Mouse (Mus musculus) adrenal gland (tissue): ENCODE data around the gene Fgfr2.

ENCODE experiments used
- intact Hi-C: fragments of 180-260 bp; cut with DNase I; formaldehyde crosslinking; loops from one replicate; pipeline ENCODE4 v1.15.1; 2025

The Fgfr2 gene

DNA sequence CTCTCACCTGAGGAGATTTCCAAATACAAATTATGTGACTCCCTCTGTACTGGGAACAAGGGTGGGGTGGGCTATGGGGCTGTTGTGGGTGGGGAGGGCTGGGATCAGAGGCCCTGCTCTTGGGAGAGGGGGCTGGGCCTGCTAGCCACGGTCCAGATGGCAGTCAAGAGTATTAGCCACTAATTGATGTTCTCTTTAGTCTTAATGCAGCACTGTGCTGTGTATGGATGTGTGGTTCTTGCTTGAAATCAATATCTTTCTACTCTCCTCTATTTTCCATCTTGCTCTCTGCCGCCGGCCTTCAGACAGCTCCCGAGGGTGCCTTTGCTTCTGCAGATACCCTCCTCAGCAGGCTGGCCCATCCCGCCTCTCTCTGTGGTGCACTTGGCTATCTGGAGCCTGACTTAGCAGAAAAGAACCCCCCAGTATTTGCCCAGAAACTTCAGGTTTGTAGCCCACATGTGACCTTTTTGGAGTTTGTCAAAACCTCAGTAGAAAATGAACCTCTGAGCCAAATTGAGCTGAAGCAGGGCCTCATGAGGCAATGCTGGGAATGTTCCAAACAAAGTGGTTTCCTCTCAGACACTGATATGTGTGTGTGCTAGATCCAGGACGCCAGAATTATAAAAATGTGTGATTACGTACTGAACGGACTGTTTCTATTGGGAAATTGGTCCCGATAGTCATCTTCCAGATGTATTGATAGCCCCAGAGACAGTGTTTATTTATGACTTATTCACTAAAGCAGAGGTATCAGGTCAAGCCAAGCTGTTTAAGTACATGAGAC lies 2379.7 kb downstream of the Fgfr2 start:
- intact Hi-C loops: no loop called here

DNA sequence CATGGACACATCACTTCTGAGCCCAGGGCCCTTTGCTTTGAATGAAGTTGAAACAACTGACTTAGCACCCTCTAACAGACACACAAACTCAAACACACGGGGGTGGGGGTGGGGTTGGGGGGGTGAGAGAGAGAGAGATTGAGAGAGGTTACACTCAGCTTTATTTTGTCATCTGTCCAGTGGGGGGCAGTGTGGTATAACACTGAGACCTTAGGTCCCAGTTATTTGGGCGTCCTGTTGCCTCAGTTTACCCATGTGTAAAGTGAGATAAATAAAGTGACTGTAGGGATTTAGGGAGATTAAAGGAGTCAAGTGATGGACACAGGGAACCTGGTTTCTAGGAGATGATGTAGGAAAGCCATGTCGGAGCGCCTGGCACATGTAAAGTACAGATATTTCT lies 2382.1 kb downstream of the Fgfr2 start:
- intact Hi-C loops: no loop called here

DNA sequence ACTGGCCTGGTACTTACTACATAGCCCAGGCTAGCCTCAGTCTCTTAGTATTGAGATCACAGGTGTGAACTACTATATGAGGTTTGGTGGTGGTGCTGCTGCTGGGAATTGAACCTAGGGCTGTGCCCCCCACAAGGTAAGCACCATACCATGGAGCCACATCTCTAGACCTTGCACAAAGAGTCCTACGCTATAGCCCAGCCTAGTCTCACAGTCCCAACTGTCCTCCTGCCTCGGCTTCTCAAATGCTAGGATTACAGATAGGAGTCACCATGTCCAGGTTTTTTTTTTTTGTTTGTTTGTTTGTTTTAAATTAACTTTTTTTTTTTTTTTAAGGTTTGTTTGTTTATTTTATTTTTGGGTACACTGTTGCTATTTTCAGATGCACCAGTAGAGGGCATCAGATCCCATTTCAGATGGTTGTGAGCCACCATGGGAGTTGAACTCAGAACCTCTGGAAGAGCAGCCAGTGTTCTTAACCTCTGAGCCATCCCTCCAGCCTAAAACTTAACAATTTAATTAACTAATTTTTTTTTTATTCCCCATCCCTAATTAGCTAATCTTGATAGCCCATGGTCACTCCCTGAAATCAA lies 2388.9 kb downstream of the Fgfr2 start:
- intact Hi-C loops: no loop called here

DNA sequence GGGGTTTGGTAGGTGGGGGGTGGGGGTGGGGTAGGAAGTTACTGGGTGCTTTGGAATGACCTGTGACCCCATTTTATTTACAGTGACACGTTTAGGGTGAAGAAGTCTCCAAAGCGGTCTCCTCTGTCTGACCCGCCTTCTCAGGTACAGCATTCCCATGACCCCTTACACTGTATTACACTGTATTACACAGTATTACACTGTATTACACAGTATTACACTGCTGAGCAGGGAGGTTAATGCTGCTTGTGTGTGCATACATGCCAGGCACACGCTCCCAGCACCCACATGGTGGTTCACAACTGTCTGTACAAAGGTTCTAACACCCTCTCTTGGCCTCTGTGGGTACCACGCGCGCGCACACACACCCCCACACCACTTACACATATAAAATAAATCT lies 2389.7 kb downstream of the Fgfr2 start:
- intact Hi-C loops: no loop called here

DNA sequence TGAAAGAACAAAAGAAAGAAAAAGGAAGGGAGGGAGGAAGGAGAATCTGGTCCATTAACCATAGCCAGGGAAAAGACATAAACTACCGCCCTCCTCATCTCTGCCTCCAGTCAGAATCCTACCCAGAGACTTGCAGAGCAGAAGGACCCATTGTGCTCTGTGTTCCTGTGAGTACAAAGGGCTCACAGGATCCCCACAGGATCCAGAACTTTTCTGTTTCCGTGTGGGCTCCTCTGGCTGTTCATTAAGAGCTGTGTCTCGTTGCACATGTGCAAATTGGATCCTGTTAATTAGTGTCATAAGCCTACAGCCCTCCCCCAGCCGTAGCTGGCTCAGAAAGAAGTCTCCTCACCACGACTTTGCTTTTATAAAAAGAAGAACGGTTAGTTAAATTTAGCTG lies 2390.2 kb downstream of the Fgfr2 start:
- intact Hi-C loops: no loop called here

DNA sequence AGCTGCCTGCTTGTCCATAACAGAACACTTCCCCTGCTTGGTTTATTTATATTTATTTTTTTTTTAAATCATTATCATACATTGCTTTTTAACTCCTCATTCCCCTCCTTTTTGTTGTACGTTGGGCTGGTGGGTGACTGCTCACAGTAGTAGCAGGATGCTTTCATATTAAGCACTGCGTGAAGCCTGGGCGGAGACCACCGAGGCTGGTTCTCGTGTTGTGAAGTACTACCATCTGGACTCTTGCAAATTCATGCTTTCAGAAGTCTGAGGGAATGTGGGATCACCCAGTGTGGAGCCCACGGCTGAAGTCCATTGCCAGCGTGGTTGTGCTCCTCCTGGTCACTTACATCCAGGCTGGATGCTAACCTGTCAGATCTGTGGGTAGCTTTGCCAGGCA lies 2391.4 kb downstream of the Fgfr2 start:
- intact Hi-C loops: no loop called here

DNA sequence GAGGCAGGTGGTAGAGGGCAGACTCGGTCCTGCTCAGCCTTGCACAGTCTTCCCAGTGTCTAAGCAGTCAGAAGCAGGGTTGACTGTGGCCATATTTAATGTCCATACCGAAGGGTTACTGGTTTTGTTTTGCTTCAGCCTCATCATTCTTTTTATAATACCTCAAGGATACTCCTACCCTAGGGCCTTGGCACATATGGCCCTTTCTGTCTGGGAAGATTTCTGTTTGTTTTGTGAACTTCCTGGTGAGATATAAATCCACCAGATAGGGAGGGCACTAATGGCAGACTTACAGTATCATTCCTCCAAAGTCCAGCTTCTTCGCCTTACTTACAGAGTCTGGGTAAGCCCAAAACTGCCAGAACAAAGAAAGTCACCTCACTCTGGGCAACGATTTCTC lies 2395.6 kb downstream of the Fgfr2 start:
- intact Hi-C loops: no loop called here

DNA sequence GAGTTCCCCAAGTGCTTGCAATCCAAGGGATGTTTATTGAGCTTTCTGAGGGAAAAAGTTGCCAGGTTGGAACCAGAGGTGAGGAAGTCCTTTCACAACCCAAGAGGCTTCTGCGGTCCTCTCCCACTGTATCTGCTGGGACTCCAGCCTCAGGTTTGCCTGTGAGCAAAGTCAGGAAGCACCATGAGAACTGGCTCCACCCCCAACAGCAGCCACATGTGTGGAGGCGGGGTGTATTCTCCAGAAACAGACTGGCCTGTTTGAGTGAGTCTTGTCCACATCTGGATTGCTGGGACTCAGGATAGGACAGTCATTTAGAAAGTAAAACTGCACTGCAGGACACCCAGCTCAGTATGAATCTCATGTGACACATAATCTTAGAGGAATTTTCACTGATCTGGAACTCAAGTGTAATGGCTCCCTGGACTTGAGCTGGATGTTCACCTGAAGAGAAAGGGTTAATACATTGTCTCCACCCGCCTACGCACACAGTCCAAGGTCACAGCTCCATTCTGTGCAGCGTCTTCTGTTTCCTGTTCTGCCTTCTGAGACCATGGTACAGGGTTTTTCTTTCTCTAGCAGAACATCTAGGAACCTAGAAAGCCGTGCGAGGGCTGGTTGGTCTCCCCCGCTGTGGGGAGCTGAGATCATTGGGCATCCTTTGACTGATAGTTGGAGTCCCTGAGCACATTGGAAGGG lies 2396.3 kb downstream of the Fgfr2 start:
- intact Hi-C loops: no loop called here

DNA sequence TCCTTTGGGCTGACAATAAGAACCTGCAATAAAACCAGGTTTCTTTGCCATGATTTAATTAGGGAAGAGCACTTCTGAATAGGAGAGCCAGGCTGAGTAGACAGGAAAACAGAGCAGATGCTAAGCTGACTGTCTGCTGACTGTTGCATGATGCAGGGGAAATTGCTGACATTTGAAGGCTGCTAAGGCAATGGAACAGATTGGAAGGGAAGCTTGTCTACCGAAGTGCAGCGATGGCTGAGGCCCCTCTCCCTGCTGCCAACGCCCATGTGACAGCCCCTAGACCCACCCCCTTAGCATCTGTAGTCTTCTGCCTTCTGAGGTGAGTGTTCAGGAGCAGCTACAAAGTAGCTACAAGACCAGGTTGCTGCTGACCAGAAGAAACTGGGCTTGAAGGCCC lies 2397.0 kb downstream of the Fgfr2 start:
- intact Hi-C loops: no loop called here

DNA sequence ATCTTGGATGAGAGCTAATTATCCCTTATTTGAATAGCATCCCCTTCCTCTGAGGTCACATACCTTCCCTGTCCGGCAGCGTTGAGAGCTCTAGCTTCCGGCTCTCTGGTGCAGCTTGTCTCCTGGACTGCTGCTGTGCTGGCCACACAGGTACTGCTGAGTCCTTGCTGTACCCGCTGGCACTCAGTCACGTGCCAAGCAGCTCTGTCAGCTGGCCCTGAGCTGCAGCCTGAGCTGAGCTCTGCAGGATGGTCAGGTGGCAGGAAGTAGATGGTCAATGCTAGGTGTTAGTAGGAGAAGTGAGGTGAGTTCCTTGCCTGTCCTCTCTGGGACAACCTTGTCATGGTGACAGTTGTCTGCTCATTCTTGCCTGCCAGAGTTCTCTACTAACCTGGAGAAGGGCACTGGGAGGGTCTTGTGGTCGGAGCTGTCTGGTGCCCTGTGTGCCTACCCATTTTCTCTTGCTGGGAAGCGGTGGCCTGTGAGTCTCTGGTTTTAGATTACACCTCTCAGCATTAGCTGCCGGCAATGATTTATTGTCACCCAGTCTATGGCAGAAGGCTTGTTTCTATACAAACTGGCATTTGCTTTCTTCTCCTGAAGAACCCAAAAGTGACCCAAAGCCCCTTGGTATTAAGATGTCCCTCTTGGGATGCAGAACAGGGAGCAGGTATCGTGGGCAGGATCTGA lies 2402.4 kb downstream of the Fgfr2 start:
- intact Hi-C loops: no loop called here

DNA sequence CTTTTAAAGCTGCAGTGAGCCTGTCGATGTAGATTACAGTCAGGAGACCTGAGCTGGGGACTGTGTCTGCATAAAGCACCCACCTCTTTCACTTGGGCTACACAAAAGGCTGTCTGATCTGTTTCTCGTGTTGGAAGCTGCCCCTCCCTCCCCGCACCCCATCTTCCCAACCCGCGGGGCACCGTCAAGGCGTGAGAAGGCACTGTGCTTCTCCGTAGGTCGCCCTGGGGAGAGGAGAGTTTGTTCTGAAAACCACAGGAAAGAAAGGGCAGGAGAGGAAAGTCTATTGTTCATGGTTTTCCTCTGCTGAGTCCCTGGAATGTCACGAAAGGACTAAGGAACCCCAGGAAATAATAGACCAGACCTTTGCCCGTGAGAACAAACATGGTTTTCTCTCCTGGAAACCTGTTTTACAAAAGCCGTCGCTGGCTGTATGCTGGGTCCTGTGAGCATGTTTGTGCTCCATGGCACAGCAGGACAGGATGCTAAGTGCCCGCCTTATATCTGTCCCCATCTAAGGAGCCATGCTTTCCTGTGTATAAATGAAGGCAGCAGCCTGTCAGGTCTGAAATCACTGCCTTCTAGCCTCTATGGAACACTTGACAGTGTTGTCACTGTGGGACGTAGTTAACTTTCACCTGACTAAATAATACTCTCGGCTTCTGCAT lies 2403.1 kb downstream of the Fgfr2 start:
- intact Hi-C loops: no loop called here

DNA sequence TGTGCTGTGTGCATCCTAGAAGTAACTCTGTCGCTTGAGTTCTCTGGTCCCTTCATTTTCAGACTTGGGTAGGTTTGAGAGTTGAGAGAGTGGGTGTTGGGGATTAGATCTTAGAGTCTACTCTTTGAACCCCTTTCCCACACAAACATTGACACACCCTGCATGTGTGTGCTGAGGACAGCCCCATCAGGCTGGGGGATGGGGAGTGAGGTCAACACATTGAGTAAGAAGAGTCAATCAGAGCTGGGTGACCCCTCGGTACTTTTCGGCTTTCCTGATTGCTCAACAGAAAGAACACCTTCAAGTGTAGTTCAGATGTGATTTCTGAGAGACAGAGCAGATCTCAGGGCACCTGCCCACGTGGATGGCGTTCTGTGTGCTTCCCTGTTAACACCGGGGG lies 2406.2 kb downstream of the Fgfr2 start:
- intact Hi-C loops: no loop called here

DNA sequence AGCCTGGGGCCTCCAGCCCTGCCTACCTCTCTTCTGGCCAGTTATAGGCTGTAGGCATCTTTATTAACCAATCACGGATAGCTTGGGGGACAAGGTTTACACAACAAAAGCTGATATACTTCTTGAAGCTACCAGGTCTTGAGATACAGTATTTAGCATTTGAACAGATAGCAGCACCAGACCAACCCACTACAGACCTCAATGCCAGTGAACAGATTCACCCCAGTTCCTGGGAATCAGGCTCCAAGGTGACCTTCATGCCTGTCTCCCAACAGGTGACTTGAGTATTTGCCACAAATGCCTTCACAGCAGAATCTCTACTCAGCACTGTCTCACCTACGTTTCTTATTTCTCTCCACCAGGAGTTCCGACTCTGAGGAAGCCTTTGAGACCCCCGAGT lies 2406.8 kb downstream of the Fgfr2 start:
- intact Hi-C loops: no loop called here

DNA sequence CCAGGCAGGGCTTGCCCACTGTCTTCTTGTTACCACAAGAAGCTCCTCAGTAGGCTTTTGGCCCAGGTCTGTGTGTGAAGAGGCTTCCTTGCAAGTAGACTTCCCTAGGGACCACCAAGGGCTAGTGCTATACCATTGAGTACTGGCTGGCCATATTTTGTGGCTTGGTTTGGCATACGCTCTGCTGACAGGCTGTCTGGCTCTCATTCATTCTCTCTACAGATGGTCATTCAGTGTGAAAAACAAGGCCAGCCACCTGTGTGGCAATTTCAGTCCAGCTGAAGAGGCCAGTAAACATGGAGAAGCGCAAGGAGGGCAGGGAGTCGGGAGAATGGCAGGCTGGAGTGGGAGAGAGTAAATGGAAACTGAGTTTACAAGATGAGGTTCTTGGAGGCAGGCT lies 2407.7 kb downstream of the Fgfr2 start:
- intact Hi-C loops: no loop called here

DNA sequence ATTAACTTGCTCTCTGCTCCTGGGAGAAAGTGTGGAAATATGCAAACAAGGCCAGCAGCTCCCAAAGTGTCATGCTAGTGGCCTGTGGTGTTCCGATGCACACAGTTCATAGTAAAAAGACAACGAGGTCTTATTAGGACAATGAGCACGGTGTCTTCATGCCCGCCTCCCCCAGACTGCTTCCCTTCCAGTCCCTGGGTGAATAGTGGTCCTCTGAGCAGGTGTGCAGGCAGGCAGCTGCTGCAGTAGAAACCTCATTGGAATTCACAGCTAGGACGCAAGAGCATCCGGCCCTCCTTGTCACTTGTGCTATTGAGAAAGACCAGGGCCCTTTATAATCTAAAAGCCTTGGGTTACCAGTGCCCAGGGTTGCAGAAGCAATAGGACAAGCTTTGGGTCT lies 2409.8 kb downstream of the Fgfr2 start:
- intact Hi-C loops: no loop called here

DNA sequence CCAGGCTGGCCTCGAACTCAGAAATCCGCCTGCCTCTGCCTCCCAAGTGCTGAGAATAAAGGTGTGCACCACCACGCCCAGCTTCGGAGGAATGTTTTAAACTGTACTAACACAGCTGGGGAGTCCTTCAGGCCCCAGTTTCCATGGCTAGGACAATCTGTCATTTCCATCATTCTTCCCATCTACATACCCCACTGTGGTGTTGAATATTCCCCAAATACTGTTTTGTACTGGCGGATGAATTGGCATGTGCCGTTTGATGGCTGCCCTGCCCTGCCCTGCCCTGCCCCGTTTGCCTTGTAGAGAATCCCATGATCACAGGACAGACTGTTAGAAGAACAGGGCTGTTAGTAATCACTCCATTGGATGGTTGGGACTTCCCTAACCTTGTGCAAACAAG lies 2411.3 kb downstream of the Fgfr2 start:
- intact Hi-C loops: no loop called here

DNA sequence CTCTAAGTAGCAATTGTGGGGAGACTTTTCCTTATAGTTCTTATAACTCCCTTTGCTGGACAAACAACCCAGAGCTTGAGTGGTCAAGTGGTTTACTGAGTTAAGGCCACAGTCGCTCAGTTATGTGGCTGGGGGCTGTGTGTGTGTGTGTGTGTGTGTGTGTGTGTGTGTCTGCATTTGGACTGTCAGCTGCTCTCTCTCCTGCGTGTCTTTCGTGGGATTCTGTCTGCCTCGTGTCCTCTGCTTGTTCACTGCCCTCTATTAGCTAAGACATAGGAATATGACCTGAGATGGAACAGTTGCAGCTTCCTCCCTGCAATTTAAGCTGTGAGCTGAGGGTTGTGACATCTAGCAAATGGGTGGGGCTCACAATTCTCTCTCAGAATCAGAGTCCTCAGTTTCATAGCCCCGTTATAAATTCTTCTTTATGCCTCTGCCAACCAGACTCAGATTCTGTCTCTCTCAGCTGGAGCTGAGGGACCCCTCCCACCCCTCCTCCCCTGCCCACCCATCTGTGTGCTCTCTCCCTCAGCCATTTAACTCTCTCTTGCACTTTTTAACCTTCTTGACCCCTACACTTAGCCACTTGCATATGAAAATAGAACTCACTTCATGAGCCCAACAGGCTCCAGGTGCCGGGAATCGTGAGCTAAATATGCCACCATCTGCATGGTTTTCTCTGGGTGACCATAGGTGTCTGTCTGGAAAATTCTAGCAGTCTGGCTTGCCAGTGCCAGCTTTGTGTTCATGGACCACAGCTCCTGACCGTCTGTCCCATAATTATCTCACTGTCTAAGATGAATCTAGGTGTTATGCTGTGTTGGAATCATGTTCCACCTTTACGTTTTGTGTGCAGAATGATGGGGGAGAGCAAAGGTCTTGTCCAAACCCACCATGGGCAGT lies 2413.5 kb downstream of the Fgfr2 start:
- intact Hi-C loops: no loop called here

DNA sequence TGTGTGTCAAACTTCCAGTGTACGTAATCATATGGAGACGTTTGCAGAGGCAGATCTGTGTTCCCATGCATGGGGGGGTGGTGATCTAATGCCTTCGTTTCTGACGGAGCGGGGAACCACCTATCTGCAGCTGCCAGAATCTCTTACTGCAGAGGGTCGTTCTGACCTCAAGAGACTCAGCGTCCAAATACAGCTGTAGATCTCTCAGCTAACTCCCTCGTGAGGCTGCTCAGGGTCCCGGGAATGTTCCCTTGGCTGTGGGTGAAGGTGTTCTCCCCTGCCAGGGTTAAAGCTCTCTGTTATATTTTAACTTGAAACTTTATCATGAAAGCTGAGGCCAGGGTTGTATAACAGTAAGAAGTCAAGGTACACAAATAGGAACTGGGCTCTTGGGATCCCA lies 2414.2 kb downstream of the Fgfr2 start:
- intact Hi-C loops: no loop called here

DNA sequence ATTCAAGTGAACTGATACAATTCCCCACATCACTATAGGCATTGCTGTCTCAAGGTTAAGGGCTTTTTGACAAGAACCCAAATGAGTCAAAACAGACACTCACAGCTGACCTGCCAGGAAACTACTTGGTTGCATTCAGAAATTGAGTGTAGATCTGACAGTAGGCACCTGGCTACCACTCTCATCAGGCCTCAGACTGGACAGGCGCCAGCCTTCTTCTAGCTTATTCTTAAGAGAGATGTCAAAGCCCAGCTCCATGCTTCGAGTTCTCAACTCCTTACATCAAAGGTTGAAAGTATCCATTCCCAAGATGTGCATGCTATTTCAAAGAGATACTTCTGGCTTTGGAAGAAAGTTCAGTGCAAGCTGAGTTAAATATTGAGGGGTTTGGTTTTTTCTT lies 2417.9 kb downstream of the Fgfr2 start:
- intact Hi-C loops: no loop called here

DNA sequence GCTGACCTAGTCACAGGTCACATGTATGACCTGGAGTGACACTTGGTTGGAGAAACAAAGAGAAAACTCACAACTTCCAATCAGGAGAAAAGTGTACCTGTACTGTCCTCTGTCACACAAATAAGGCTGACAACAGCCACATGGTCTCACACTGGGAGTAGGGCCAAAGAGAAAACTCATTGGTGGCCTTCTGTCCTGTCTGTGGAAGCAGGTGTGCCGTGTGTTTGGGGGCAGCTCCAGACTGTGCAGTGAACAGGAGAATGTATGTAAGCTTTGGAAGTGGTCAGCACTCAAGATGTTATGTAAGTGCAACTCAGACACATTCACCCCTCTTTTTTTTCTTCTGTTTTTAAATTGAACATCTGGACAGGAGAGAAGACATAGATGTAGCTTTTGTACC lies 2421.8 kb downstream of the Fgfr2 start:
- intact Hi-C loops: no loop called here

DNA sequence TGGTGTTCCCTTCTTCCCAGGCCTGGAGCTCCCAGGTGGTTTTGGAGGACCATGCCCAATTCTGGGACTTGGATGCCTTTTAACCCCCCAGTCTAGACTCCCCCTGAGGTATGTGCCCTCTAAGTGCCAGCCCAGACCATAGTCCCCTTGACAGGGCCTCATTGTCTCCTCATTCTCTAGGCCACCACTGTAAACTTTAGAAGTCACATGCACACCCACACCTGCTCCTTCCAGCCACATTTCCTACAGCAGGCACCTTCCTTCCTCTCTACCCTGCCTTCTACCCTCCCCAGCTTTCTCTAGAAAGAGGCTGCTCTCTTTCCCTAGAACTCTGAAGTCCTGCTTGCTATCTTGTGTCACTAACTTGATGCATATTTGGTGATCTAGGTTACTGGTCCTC lies 2424.7 kb downstream of the Fgfr2 start:
- intact Hi-C loops: no loop called here
